Mouse (Mus musculus): ENCODE measurements around the gene Trib3.
"Not testable (repeated sequence)": the region's sequence is repeated elsewhere in the genome, so short reads cannot be mapped to it uniquely, and the experiment has no call there.

The Trib3 gene

DNA sequence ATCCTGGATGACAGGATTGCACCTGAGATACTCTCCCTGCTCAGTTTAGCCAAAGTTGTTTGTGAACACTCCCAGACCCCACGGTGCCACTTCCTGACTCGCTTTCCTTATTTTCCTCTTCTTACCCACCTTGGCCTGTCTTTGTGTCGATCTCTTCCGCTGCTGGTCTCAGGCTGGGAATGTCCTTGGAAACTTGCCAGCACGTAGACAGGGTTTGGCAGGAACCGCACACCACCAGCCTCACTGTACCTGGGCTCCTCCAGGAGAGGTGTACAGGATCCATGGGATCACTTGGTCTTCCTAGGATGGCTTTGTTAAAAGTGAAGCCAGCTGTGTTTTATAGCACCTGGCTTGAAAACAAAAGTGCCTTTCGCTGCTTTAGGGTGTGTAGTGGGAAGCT, 30.8 kb downstream of the Trib3 start:
- DNase-seq (ENCODE audit: inconsistent ontology term) = no peak

DNA sequence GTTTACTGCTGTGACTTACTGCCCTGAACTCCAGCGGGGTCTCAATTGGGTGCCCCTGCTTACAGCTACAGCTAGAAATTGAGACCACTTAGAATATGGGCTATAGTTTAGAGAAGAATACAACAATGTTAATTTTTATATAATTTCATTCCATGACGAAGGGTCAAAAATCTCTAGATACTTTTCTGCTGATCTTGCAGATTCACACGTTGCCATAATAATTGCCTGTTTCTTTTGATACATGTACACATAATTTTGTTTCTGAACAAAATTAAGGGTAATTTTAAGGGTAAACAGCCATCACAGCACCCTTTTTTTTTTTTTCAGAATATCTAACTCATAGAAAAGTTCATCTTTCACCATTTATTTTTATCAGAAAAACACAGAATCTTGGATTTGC, 36.6 kb downstream of the Trib3 start:
- DNase-seq (ENCODE audit: inconsistent ontology term) = no peak

DNA sequence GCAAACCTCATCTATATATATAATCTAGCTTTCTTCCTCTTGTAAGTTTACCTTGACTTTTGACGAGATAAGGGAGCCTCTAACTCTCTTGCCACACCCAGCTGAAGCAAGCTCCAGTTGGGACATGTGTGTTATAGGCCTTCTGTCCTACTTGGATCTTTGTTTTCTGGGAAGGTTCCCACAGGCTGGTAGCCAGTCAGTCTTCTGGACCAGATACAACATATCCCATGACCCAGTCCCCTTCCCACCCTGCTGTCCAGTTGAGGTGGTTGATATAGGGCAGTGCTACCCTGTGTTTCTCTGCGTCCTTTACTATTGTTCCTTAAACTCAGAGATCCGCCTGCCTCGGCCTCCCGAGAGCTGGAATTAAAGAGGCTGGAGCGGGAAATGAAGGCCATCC, 38.4 kb downstream of the Trib3 start:
- no peak for DNase-seq (ENCODE audit: inconsistent ontology term)

DNA sequence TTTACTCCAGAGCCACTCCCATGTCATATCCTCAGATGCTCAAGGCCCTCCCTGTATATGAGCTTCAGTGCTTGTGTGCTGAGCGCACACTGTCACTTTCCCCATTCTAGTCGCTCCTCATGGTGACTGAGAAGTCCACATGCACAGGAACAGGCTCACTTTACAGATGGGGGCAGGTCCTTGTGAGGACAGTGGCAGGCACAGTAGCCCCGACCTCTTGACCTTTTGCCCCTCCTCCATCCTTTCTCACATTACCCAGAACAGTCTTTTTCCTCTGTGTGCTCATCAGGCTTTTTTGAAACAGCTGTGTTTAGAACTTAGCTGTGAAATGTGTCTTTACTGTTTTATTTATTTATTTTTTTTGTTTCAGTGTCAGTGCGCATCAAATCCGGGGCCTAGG, 40.1 kb downstream of the Trib3 start:
- no peak for DNase-seq (ENCODE audit: inconsistent ontology term)

DNA sequence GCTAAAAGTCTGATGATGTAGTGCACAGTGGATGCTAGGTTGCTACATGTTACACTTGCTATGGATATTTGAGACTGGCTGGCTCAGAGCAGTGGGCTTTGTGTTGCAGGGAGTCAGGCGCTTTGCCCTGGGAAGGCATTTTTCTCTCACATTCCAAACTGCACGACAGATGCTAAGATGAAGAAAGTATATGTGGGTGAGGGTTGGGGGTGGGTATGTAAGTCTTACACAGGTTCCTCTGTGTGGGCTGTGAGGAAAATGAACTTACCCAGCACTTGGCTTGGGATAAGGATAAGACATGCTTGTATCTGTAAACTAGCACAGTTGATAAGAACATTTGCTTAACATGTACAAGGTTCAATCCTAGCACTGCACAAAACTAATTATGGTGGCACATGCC, 41.0 kb downstream of the Trib3 start:
- DNase-seq (ENCODE audit: inconsistent ontology term) = no peak

DNA sequence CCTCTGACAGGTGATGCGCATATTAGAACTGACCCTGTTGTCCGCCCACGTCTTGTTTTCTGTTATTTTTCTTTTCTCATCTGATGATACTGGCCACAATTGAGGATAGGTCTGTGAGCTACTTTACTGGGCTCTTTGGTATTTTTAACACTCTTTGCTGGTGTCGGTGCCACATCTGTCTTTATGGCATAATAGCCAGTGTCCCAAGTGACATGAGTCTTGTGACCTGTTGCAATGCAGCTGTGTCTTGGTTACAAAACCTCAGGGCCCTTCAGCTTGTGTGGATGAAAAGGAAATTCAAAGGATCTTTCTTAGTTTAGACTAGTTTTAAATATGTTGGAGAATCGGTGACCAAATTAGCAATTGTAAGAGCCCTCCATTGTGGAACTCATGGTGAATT, 49.3 kb downstream of the Trib3 start:
- peak; percentile 4 for DNase-seq (ENCODE audit: inconsistent ontology term)

DNA sequence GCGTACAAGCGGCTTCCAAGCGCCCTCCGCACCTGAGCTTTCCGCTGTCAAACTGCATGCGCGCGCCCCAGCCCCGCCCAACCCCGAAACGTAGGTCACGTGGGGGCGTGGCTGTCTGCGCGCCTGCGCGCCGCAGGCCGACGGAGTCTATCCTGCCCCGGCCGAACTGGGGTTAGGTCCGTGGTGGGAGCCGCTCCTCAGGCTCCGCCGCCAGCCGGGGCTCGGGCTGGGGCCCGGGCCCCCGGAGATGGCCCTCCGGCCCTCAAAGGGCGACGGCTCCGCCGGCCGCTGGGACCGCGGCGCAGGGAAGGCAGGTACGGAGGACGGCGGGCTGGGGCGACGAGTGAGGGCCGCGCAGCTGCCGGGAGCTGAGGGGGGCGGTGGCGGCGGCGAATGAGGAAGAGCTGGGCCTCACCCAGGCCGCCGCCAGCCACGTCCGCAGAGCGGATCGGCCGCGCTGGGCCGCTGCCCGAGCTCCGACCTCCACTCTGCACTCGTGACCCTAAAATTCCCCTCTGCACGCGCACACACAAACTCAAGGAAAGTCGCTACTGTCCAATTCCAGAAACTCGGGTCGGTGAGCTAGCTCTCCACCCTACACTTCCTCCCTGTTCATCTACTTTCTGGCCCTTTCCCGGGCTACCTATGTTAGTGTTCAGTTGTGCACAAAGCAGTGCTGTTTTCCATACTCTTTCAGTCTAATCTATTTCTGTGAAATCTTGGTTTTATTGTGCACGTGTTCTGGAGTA, 49.9 kb downstream of the Trib3 start, which contains the start of gene Tbc1d20:
Tbc1d20 (plus strand) TSS at position 102 of the 749 bp plus-strand sequence.
- DNase-seq (ENCODE audit: inconsistent ontology term) = peak; percentile 95

DNA sequence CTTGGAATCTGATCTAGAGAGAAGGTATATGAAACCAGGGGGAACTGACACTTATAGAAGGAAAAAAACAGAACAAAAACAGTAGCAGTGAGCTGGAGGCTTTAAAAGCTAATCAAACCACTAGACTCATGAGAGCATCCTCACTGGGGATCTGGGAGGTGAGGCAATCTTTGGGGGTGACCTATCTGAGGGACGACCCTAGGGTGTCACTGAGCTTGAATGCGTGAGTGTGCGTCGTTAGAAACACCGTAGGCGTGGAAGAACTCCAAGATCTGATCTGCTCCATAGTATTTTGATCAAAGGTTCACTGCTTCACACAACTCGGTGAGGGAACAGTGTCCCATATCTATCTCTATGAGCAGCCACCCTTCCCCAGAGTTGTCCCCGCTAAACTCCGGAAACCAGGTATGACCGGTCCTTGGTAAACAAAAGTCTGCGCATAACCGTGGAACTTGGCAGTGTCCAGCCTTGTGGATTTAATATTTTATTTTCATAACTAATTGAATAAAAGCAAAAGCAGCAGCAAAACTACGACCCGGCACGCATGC, 50.6 kb downstream of the Trib3 start:
- no peak for DNase-seq (ENCODE audit: inconsistent ontology term)

DNA sequence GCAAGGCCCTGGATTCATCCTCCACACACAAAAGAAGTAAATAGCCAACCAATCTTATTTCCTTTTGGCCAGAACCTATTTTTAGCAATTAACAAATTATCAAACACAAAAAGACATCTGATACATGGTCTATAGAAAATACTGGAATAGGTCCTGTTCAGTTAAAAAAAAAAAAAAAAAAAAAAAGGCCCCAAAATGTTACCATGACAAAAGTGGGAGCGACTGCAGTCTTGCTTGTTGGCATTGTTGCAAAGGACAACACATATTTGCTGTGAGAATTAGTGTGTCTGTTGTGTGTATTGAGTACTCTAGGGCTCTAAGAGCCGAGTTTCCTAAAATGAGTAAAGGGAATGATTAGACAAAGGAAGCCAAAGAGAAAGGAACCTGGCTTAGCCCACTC, 51.4 kb downstream of the Trib3 start:
- no peak for DNase-seq (ENCODE audit: inconsistent ontology term)

DNA sequence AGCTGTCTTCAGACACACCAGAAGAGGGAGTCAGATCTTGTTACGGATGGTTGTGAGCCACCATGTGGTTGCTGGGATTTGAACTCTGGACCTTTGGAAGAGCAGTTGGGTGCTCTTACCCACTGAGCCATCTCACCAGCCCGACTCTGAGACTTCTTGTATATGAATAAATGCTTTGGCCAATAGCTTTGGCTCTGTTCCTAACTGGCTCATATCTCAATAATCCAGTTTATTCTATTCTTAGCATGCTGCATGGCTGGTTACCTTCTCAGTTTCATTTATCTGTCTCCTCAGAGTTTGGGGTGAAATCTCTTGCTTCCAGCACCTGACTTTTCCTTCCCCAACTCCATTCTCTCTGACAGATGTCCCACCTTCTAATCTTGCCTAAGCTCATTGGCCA, 54.2 kb downstream of the Trib3 start:
- not testable (repeated sequence) for DNase-seq (ENCODE audit: inconsistent ontology term)

DNA sequence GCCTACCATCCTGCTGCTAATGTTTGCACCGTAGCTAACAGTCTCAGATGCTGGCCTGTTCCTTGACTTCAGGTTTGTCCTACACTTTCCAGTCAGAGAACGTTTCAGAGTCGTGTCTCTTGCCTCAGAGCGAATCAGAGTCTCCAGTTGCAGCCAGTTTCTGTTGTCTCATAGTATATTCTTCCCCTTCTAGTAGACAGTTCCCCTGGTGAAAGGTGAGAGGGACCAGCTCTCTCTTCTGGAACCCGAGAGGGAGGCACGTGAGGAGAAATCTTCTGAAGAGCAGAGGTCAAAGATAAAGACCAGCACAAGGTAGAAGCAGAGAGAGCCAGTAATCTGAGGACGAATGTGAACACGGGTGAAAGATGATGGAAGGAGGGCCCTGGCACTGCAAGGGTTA, 55.8 kb downstream of the Trib3 start:
- DNase-seq (ENCODE audit: inconsistent ontology term) = no peak

DNA sequence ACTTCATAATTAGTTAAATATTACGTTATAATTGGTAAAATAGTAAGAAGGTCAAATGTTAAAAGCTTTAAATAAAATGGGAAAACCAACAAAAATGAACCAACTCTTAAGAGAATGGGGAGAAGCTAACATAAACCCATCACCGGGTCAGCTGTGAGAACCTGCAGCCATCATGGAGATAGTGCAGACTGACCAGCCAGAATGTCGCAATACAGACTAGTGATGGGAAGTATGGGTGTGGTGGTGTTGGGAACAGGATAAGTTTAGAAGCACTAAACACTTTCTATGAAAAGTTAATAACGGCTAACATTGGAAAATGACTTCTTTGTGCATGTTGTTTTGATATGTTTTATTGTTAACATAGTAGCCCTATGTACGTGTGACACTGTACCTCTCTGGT, 56.3 kb downstream of the Trib3 start:
- DNase-seq (ENCODE audit: inconsistent ontology term) = no peak
